In the genomic region with DNA sequence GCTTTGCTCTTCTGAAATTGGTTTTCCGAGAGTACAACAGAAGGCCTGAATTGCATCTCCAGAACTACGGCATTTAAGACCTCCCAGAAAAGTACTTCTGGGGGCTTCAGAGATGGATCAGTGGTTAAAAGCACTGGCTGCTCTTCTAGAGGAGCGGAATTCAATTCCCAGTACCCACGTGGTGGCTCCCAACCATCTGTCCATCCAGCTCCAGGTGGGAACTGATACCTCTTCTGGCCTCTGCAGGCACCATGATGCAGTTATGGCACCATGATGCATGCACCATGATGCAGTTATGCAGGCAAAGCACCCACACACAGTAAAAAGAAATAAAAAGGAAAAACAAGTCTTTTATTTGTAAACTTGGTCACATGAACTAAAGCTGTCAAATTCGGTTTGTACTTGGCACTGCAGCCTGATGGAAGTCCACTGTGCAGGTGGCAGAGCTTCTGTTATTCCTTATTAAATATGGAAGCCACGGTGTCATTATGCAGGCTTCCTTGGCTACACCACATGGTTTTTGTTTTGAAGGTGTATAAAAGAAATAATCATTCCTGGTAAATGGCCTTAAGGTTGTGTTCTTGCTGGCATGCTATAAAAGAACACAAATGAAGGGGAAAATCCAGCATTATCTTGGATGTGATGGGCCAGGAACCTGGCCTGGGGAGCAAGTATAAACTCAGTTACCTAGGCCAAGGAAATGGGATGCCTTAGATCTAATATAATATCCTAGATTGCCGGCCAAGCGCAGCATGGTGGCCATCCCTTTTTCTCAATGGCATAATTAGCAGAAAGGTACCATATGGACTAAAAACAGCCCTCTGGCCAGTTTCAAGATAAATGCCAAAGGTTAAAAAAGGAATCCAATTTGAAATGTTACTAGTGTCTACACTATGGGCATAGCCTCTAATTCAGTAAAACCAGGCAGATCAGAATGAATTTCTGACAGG, we compare ENCODE assay signal across 20 mouse cellular contexts. TPM values are rescaled to one million over a fixed set of nuclear protein-coding genes. Genes with fewer than 3 reads are reported as not detected.
A peak's percentile ranks its signal among the peaks of the same experiment; 100 is the strongest.
DNase-seq lines count a peak whose midpoint lies in the region; ATAC-seq and TF ChIP-seq lines count a peak whose summit lies in the region.
"Had no signal": no experiment of that assay in that cellular context is flagged by ENCODE, and none has a peak within 500 bp of the region (broad histone marks: within the 10 kb centered on the region; RNA-seq: fewer than 3 reads in every experiment).

No protein-coding gene starts in this region.

- TF ChIP-seq POLR2A in lung, adult 2 months (IDR thresholded peaks at IDR 0.05; ENCODE audit: borderline replicate concordance, extremely low read depth, low read depth, low read length): no peak

- no peak overlapping the region for H3K4me2 ChIP-seq in hindbrain, postnatal 0 days (ENCODE audit: low read depth, low read length)
- H3K4me2 ChIP-seq: embryonic facial prominence, embryonic 13.5 days; forebrain, embryonic 12.5 days; heart, embryonic 13.5 days; hindbrain, embryonic 12.5 days had no signal

- no peak for TF ChIP-seq CTCF in lung, adult 2 months (IDR thresholded peaks at IDR 0.05; ENCODE audit: insufficient read depth, low read length)
- TF ChIP-seq CTCF in hindbrain, postnatal 0 days (IDR thresholded peaks at IDR 0.05; ENCODE audit: low read depth): no peak

- no peak overlapping the region for H3K27ac ChIP-seq in hindbrain, postnatal 0 days
- H3K27ac ChIP-seq: embryonic facial prominence, embryonic 13.5 days; forebrain, embryonic 12.5 days; heart, embryonic 13.5 days; hindbrain, embryonic 12.5 days had no signal

- 83% methylated on average over 8 of the region's 8 CpGs for WGBS in lung, adult 2 months
- WGBS in hindbrain, postnatal 0 days: 74% methylated on average over 8 of the region's 8 CpGs

- no peaks in the 10 kb centered on the region for H3K36me3 ChIP-seq in hindbrain, postnatal 0 days (ENCODE audit: insufficient read depth, low read length)
- H3K36me3 ChIP-seq: embryonic facial prominence, embryonic 13.5 days; hindbrain, embryonic 12.5 days had no signal

- H3K4me1 ChIP-seq in lung, adult 2 months (ENCODE audit: control insufficient read depth, insufficient read depth, low read length): no peaks in the 10 kb centered on the region
- no peaks in the 10 kb centered on the region for H3K4me1 ChIP-seq in hindbrain, postnatal 0 days (ENCODE audit: insufficient read depth, low read length)
- H3K4me1 ChIP-seq: embryonic facial prominence, embryonic 13.5 days; forebrain, embryonic 12.5 days; heart, embryonic 13.5 days; hindbrain, embryonic 12.5 days had no signal

- ATAC-seq in hindbrain, postnatal 0 days: no peak
- ATAC-seq: forebrain, embryonic 16.5 days; hindbrain, embryonic 16.5 days had no signal

- H3K9me3 ChIP-seq in hindbrain, postnatal 0 days (ENCODE audit: low read length): no peaks in the 10 kb centered on the region
- H3K9me3 ChIP-seq: embryonic facial prominence, embryonic 13.5 days; forebrain, embryonic 12.5 days; heart, embryonic 13.5 days; hindbrain, embryonic 12.5 days had no signal

- H3K9ac ChIP-seq in hindbrain, postnatal 0 days (replicated peaks; ENCODE audit: low read length): no peak overlapping the region
- H3K9ac ChIP-seq: embryonic facial prominence, embryonic 13.5 days; forebrain, embryonic 12.5 days; heart, embryonic 13.5 days; hindbrain, embryonic 12.5 days had no signal

- peak; percentile 88 for DNase-seq in brain, adult 2 months (ENCODE audit: low read depth, low spot score)
- peak; percentile 54 for DNase-seq in cerebellum, adult 11 months
- DNase-seq in cerebellum, adult 8-10 months: peak; percentile 63
- DNase-seq in cerebellum, postnatal 14 days: peak; percentile 47 to 72
- no peak for DNase-seq in lung, adult 2 months
- DNase-seq in hindbrain, postnatal 0 days (ENCODE audit: low spot score): no peak
- DNase-seq in gastrocnemius, postnatal 10 days: no peak
- DNase-seq: adrenal gland, adult 2 months; adrenal gland, postnatal 36 days; gastrocnemius, postnatal 14 days; heart, postnatal 4 days; kidney, adult 11 months; kidney, adult 9 months had no signal

- H3K4me3 ChIP-seq in lung, adult 2 months (replicated peaks; ENCODE audit: extremely low read depth, low read depth, low read length): no peak overlapping the region
- no peak overlapping the region for H3K4me3 ChIP-seq in hindbrain, postnatal 0 days (ENCODE audit: low read length)
- H3K4me3 ChIP-seq: embryonic facial prominence, embryonic 13.5 days; forebrain, embryonic 12.5 days; heart, embryonic 13.5 days; hindbrain, embryonic 12.5 days had no signal

- H3K27me3 ChIP-seq in hindbrain, postnatal 0 days (ENCODE audit: insufficient read depth, low read length): no peaks in the 10 kb centered on the region
- H3K27me3 ChIP-seq: CH12.LX; forebrain, embryonic 12.5 days; heart, embryonic 13.5 days; hindbrain, embryonic 12.5 days had no signal

RNA-seq across cellular contexts. Expression of a gene that starts 20.1 kb away (rescaled TPM):
- 11.3 and 13.1 TPM in 2 replicates for polyA plus RNA-seq in lung, adult 2 months (2012; rRNA removed)
- 94.5 and 109 TPM in 2 replicates for total RNA-seq in hindbrain, postnatal 0 days (2014; rRNA removed)
- polyA plus RNA-seq in hindbrain, postnatal 0 days (2015; fragmentation: Nextera tagmentation; extraction: Ambion mirVana): 174 and 179 TPM in 2 replicates
- total RNA-seq in gastrocnemius, postnatal 10 days (2021): 10 to 100 TPM; 44.4 to 49.1 TPM

RNA-seq across cellular contexts. Expression of a gene that starts 56.9 kb away (rescaled TPM):
- 0.21 and 0.36 TPM in 2 replicates for polyA plus RNA-seq in lung, adult 2 months (2012; rRNA removed)
- 0.93 and 0.99 TPM in 2 replicates for total RNA-seq in hindbrain, postnatal 0 days (2014; rRNA removed)
- 0.23 and 0.28 TPM in 2 replicates for polyA plus RNA-seq in hindbrain, postnatal 0 days (2015; fragmentation: Nextera tagmentation; extraction: Ambion mirVana)
- 10 to 100 TPM in 1 of 2 experiments, 1 to 10 TPM in 1; 1.4 to 11.1 TPM for total RNA-seq in gastrocnemius, postnatal 10 days (2021)
- polyA plus RNA-seq: adrenal gland, adult 2 months had no signal

Comparison
In these comparisons a context has a peak if more than half of its experiments do, and no peak if none do; other contexts are left out.
1. DNase-seq: peak in brain, adult 2 months (single experiment), cerebellum, adult 11 months (single experiment), cerebellum, adult 8-10 months (single experiment) and cerebellum, postnatal 14 days (2 of 2); none in lung, adult 2 months (single experiment), hindbrain, postnatal 0 days (single experiment) and gastrocnemius, postnatal 10 days (single experiment).